In genomic region chr1:42496022-42496421, GRCm38 (mm10) we compare ENCODE assay signal across 17 mouse cellular contexts.
"Had no signal": no experiment of that assay in that cellular context is flagged by ENCODE, and none has a peak within 500 bp of the region (broad histone marks: within the 10 kb centered on the region; RNA-seq: fewer than 3 reads in every experiment).

No protein-coding gene starts in this region.

- H3K4me2 ChIP-seq: hindbrain, embryonic 12.5 days; limb, embryonic 13.5 days; liver, embryonic 13.5 days; lung, embryonic 14.5 days; neural tube, embryonic 12.5 days had no signal

- H3K4me1 ChIP-seq: liver, embryonic 13.5 days had no signal

- ATAC-seq: hindbrain, embryonic 16.5 days; inflammation-experienced regulatory T-cells, adult 6 months had no signal

- DNase-seq: kidney, postnatal 36 days; left cerebral cortex, postnatal 4 days; liver, embryonic 13.5 days; lung, embryonic 14.5 days; lung, postnatal 10 days; lung, postnatal 4 days; midbrain, embryonic 14.5 days; spleen, adult 18-20 months; thymus, postnatal 4 days had no signal

- H3K27ac ChIP-seq: hindbrain, embryonic 12.5 days; layer of hippocampus, adult 2 months; limb, embryonic 13.5 days; liver, embryonic 13.5 days; midbrain, embryonic 10.5 days; neural tube, embryonic 12.5 days had no signal

- H3K27me3 ChIP-seq: hindbrain, embryonic 12.5 days; neural tube, embryonic 12.5 days had no signal

- H3K4me3 ChIP-seq: hindbrain, embryonic 12.5 days; layer of hippocampus, adult 2 months; limb, embryonic 13.5 days; liver, embryonic 13.5 days; midbrain, embryonic 10.5 days; myocyte; neural tube, embryonic 12.5 days had no signal

- H3K9ac ChIP-seq: hindbrain, embryonic 12.5 days; limb, embryonic 13.5 days; liver, embryonic 13.5 days; lung, embryonic 14.5 days; neural tube, embryonic 12.5 days had no signal

- H3K9me3 ChIP-seq: hindbrain, embryonic 12.5 days; limb, embryonic 13.5 days; liver, embryonic 13.5 days; midbrain, embryonic 10.5 days; neural tube, embryonic 12.5 days had no signal

- H3K36me3 ChIP-seq: hindbrain, embryonic 12.5 days; limb, embryonic 13.5 days; liver, embryonic 13.5 days; midbrain, embryonic 10.5 days; neural tube, embryonic 12.5 days had no signal
